Mouse (Mus musculus): ENCODE results near the gene Krtap4-6. TPM values are rescaled to one million over a fixed set of nuclear protein-coding genes. Genes with fewer than 3 reads are reported as not detected.

The Krtap4-6 gene
- polyA plus RNA-seq, 1 experiment from 2014 or later, result not detected

DNA sequence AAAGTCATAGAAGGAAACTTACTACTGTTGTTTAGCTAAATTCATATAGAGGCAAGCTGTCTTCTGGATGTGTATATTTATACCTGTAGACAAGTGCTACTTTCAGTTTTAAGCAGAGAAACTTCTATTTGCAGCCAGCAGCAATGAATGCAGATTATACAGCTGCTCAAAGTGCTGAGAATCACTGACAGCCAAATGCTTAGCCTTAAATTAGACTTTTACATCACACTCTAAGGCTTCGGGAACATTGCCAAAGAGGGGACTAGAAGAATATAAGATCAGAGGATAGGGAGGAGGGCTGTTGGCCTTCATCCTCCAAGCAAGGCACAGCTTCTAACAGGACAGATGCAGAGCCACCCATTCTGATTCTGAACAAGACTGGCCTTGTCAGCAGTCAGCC lies 28.7 kb downstream of the Krtap4-6 start:
- no peak for ATAC-seq (ENCODE audit: low FRiP score, low read depth)
- WGBS, result 59% methylated on average over 1 of the region's 1 CpGs
- Histone ChIP-seq H3K36me3 (no peaks in the 10 kb centered on the region), H3K9me3 (no peaks in the 10 kb centered on the region), H3K4me1 (0 out of 2 replicates have a peak, but pooled peaks cover 4% of the 10 kb centered on the region), H3K27me3 (0 out of 2 replicates have a peak, but pooled peaks cover 2% of the 10 kb centered on the region), H3K4me3 (no peak overlapping the region), H3K9ac (no peak overlapping the region), H3K4me2 (replicated peaks) (no peak overlapping the region), H3K27ac (no peak overlapping the region)

DNA sequence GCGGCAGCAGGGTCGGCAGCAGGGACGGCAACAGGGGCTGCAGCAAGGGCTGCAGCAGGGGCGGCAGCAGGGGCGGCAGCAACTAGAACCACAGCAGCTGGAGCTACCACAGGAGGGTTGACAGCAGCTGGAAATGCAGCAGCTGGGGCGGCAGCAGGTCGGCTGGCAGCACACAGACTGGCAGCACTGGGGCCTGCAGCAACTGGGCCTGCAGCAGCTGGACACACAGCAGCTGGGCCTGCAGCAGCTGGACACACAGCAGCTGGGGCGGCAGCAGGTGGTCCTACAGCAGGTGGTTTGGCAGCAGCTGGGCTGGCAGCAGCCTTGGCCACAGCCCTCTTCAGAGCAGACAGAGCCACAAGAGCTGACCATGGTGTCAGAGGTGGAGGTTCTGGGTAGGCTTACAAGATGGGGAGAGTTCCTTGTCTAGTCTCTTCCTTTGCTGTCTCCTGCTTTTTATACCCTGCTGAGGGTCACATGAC lies 31.1 kb downstream of the Krtap4-6 start, which contains the start of gene Krtap4-2:
Gene Krtap4-2 (minus strand): TSS at position 432 of the 482 bp plus-strand sequence.
- no peaks in the 10 kb centered on the region for H3K36me3 ChIP-seq
- WGBS, result 27% methylated on average over 8 of the region's 8 CpGs
- no peak within 1 kb of the TSS for H3K4me3 ChIP-seq
- no peaks in the 10 kb centered on the region for H3K9me3 ChIP-seq
- H3K4me2 ChIP-seq (replicated peaks), result no peak within 1 kb of the TSS
- H3K27me3 ChIP-seq, result 0 out of 2 replicates have a peak, but pooled peaks cover 2% of the 10 kb centered on the region
- H3K4me1 ChIP-seq, result no peaks in the 10 kb centered on the region
- ATAC-seq (ENCODE audit: low FRiP score, low read depth), result no peak
- no peak within 1 kb of the TSS for H3K9ac ChIP-seq
- H3K27ac ChIP-seq, result no peak within 1 kb of the TSS

- Histone ChIP-seq H3K9ac (no peak overlapping the region), H3K4me3 (no peak overlapping the region), H3K4me1 (no peaks in the 10 kb centered on the region), H3K27ac (no peak overlapping the region), H3K4me2 (replicated peaks) (no peak overlapping the region), H3K9me3 (no peaks in the 10 kb centered on the region), H3K36me3 (no peaks in the 10 kb centered on the region), H3K27me3 (0 out of 2 replicates have a peak, but pooled peaks cover 2% of the 10 kb centered on the region)
- 70% methylated on average over 2 of the region's 2 CpGs for whole genome bisulfite sequencing
- no peak for ATAC-seq (ENCODE audit: low FRiP score, low read depth)
Measured at GRCm38 (mm10) chr11:99633293-99633692, 32.5 kb downstream of the Krtap4-6 start.

- no peak for ATAC-seq (ENCODE audit: low FRiP score, low read depth)
- WGBS, result 69% methylated on average over 3 of the region's 3 CpGs
- H3K36me3 ChIP-seq, result no peaks in the 10 kb centered on the region
Measured at GRCm38 (mm10) chr11:99630890-99631289, 34.9 kb downstream of the Krtap4-6 start.

GRCm38 (mm10) chr11:99628138-99628537 lies 37.6 kb downstream of the Krtap4-6 start, which contains the start of gene Krtap4-1:
Gene Krtap4-1, minus strand, starts transcription at chr11:99628238.
- Histone ChIP-seq H3K27ac (no peak within 1 kb of the TSS), H3K4me3 (no peak within 1 kb of the TSS), H3K27me3 (peaks cover 3% of the 10 kb centered on the region; the same call in 1 of the 2 replicates), H3K9ac (no peak within 1 kb of the TSS), H3K36me3 (no peaks in the 10 kb centered on the region), H3K4me1 (no peaks in the 10 kb centered on the region), H3K9me3 (no peaks in the 10 kb centered on the region), H3K4me2 (replicated peaks) (no peak within 1 kb of the TSS)
- ATAC-seq (ENCODE audit: low FRiP score, low read depth), result no peak
- 81% methylated on average over 4 of the region's 4 CpGs for WGBS

More at GRCm38 (mm10) chr11:99630890-99631289, 34.9 kb downstream of the Krtap4-6 start:
- Histone ChIP-seq H3K4me1 (no peaks in the 10 kb centered on the region), H3K4me2 (replicated peaks) (no peak overlapping the region), H3K27me3 (peaks cover 5% of the 10 kb centered on the region; the same call in 1 of the 2 replicates), H3K27ac (no peak overlapping the region), H3K9me3 (no peaks in the 10 kb centered on the region), H3K9ac (no peak overlapping the region), H3K4me3 (no peak overlapping the region)

DNA sequence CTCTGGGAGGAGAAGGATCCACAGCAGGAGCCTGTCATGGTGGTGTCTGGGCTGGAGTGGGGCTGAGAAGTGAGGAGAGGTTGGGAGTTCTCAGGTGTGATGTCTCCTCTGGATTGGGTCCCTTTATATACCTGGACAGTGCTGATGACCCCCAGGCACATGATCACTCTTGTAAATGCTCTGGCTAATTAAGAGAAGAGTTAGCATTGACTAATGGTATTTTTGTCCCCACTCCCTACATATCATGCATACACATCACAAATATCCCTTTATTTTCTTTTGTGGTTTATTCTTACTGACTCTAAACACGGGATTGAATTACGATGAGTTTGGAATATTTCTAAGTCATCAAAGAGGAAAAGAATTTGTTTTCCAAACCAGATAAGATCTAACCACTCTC lies 45.4 kb downstream of the Krtap4-6 start, which contains the start of gene Gm11562:
Gene Gm11562 (minus strand): TSS at position 101 of the 400 bp plus-strand sequence.
- no peak within 1 kb of the TSS for H3K9ac ChIP-seq
- no peak within 1 kb of the TSS for H3K4me3 ChIP-seq
- no peaks in the 10 kb centered on the region for H3K9me3 ChIP-seq
- H3K36me3 ChIP-seq, result no peaks in the 10 kb centered on the region
- no peak for ATAC-seq (ENCODE audit: low FRiP score, low read depth)
- H3K4me2 ChIP-seq (replicated peaks), result no peak within 1 kb of the TSS
- no peaks in the 10 kb centered on the region for H3K4me1 ChIP-seq
- WGBS, result 78% methylated on average over 2 of the region's 2 CpGs
- H3K27ac ChIP-seq, result no peak within 1 kb of the TSS
- no peaks in the 10 kb centered on the region for H3K27me3 ChIP-seq

Other genes with a start within 250 kb of the Krtap4-6 start
- not detected in 2 replicates for gene Krt12, start 243.7 kb downstream of the Krtap4-6 start, polyA plus RNA-seq (2015; fragmentation: Nextera tagmentation; extraction: Ambion mirVana)
- 0.34 and 0.47 TPM in 2 replicates for gene Krt20, start 227.8 kb downstream of the Krtap4-6 start, polyA plus RNA-seq (2015; fragmentation: Nextera tagmentation; extraction: Ambion mirVana)
- gene Krt23, start 172.8 kb downstream of the Krtap4-6 start, polyA plus RNA-seq (2015; fragmentation: Nextera tagmentation; extraction: Ambion mirVana), result 0.28 and 0.33 TPM in 2 replicates
- not detected in 2 replicates for gene Krt39, start 144.6 kb downstream of the Krtap4-6 start, polyA plus RNA-seq (2015; fragmentation: Nextera tagmentation; extraction: Ambion mirVana)
- gene Krt40, start 122.8 kb downstream of the Krtap4-6 start, polyA plus RNA-seq (2015; fragmentation: Nextera tagmentation; extraction: Ambion mirVana), result not detected in 2 replicates
- not detected in 2 replicates for gene Krtap3-3, start 115.1 kb downstream of the Krtap4-6 start, polyA plus RNA-seq (2015; fragmentation: Nextera tagmentation; extraction: Ambion mirVana)
- gene Krtap3-2, start 109.1 kb downstream of the Krtap4-6 start, polyA plus RNA-seq (2015; fragmentation: Nextera tagmentation; extraction: Ambion mirVana), result not detected in 2 replicates
- gene Gm11939, start 106.5 kb downstream of the Krtap4-6 start, polyA plus RNA-seq (2015; fragmentation: Nextera tagmentation; extraction: Ambion mirVana), result not detected in 2 replicates
- not detected in 2 replicates for gene Krtap3-1, start 99.3 kb downstream of the Krtap4-6 start, polyA plus RNA-seq (2015; fragmentation: Nextera tagmentation; extraction: Ambion mirVana)
- not detected in 2 replicates for gene Krtap1-5, start 84.9 kb downstream of the Krtap4-6 start, polyA plus RNA-seq (2015; fragmentation: Nextera tagmentation; extraction: Ambion mirVana)
- not detected in 2 replicates for gene Krtap1-4, start 82.3 kb downstream of the Krtap4-6 start, polyA plus RNA-seq (2015; fragmentation: Nextera tagmentation; extraction: Ambion mirVana)
- not detected in 2 replicates for gene Krtap1-3, start 74.6 kb downstream of the Krtap4-6 start, polyA plus RNA-seq (2015; fragmentation: Nextera tagmentation; extraction: Ambion mirVana)
- not detected in 2 replicates for gene Krtap9-3, start 67.9 kb downstream of the Krtap4-6 start, polyA plus RNA-seq (2015; fragmentation: Nextera tagmentation; extraction: Ambion mirVana)
- gene Gm11938, start 62.7 kb downstream of the Krtap4-6 start, polyA plus RNA-seq (2015; fragmentation: Nextera tagmentation; extraction: Ambion mirVana), result not detected in 2 replicates
- gene Gm11937, start 55.8 kb downstream of the Krtap4-6 start, polyA plus RNA-seq (2015; fragmentation: Nextera tagmentation; extraction: Ambion mirVana), result not detected in 2 replicates
- gene Krtap2-4, start 51.1 kb downstream of the Krtap4-6 start, polyA plus RNA-seq (2015; fragmentation: Nextera tagmentation; extraction: Ambion mirVana), result not detected in 2 replicates
- gene Gm11562, start 45.5 kb downstream of the Krtap4-6 start, polyA plus RNA-seq (2015; fragmentation: Nextera tagmentation; extraction: Ambion mirVana), result not detected in 2 replicates
- gene Krtap4-1, start 37.7 kb downstream of the Krtap4-6 start, polyA plus RNA-seq (2015; fragmentation: Nextera tagmentation; extraction: Ambion mirVana), result not detected in 2 replicates
- not detected in 2 replicates for gene Krtap4-2, start 30.9 kb downstream of the Krtap4-6 start, polyA plus RNA-seq (2015; fragmentation: Nextera tagmentation; extraction: Ambion mirVana)
- not detected in 2 replicates for gene Krtap4-7, start 21.9 kb downstream of the Krtap4-6 start, polyA plus RNA-seq (2015; fragmentation: Nextera tagmentation; extraction: Ambion mirVana)
- gene Gm11555, start 15.7 kb downstream of the Krtap4-6 start, polyA plus RNA-seq (2015; fragmentation: Nextera tagmentation; extraction: Ambion mirVana), result not detected in 2 replicates
- gene Gm11563, start 7.0 kb downstream of the Krtap4-6 start, polyA plus RNA-seq (2015; fragmentation: Nextera tagmentation; extraction: Ambion mirVana), result not detected in 2 replicates
- not detected in 2 replicates for gene Gm14190, start 24.8 kb upstream of the Krtap4-6 start, polyA plus RNA-seq (2015; fragmentation: Nextera tagmentation; extraction: Ambion mirVana)
- not detected in 2 replicates for gene Gm14180, start 68.3 kb upstream of the Krtap4-6 start, polyA plus RNA-seq (2015; fragmentation: Nextera tagmentation; extraction: Ambion mirVana)
- not detected in 2 replicates for gene Gm11595, start 107.0 kb upstream of the Krtap4-6 start, polyA plus RNA-seq (2015; fragmentation: Nextera tagmentation; extraction: Ambion mirVana)
- gene Krtap4-8, start 114.7 kb upstream of the Krtap4-6 start, polyA plus RNA-seq (2015; fragmentation: Nextera tagmentation; extraction: Ambion mirVana), result not detected in 2 replicates
- gene Krtap4-9, start 119.2 kb upstream of the Krtap4-6 start, polyA plus RNA-seq (2015; fragmentation: Nextera tagmentation; extraction: Ambion mirVana), result not detected in 2 replicates
- not detected in 2 replicates for gene Gm11596, start 127.5 kb upstream of the Krtap4-6 start, polyA plus RNA-seq (2015; fragmentation: Nextera tagmentation; extraction: Ambion mirVana)
- gene Gm11569, start 133.0 kb upstream of the Krtap4-6 start, polyA plus RNA-seq (2015; fragmentation: Nextera tagmentation; extraction: Ambion mirVana), result not detected in 2 replicates
- not detected in 2 replicates for gene Gm11554, start 138.5 kb upstream of the Krtap4-6 start, polyA plus RNA-seq (2015; fragmentation: Nextera tagmentation; extraction: Ambion mirVana)
- gene Krtap4-13, start 143.9 kb upstream of the Krtap4-6 start, polyA plus RNA-seq (2015; fragmentation: Nextera tagmentation; extraction: Ambion mirVana), result not detected in 2 replicates
- gene Gm11564, start 149.7 kb upstream of the Krtap4-6 start, polyA plus RNA-seq (2015; fragmentation: Nextera tagmentation; extraction: Ambion mirVana), result not detected in 2 replicates
- not detected in 2 replicates for gene 2300003K06Rik, start 172.1 kb upstream of the Krtap4-6 start, polyA plus RNA-seq (2015; fragmentation: Nextera tagmentation; extraction: Ambion mirVana)
- not detected in 2 replicates for gene Krtap4-16, start 185.6 kb upstream of the Krtap4-6 start, polyA plus RNA-seq (2015; fragmentation: Nextera tagmentation; extraction: Ambion mirVana)
- gene Gm11568, start 192.0 kb upstream of the Krtap4-6 start, polyA plus RNA-seq (2015; fragmentation: Nextera tagmentation; extraction: Ambion mirVana), result not detected in 2 replicates
- not detected in 2 replicates for gene Gm11559, start 198.5 kb upstream of the Krtap4-6 start, polyA plus RNA-seq (2015; fragmentation: Nextera tagmentation; extraction: Ambion mirVana)
- not detected in 2 replicates for gene Krtap9-1, start 207.4 kb upstream of the Krtap4-6 start, polyA plus RNA-seq (2015; fragmentation: Nextera tagmentation; extraction: Ambion mirVana)
- gene Gm11567, start 213.2 kb upstream of the Krtap4-6 start, polyA plus RNA-seq (2015; fragmentation: Nextera tagmentation; extraction: Ambion mirVana), result not detected in 2 replicates
- gene Krtap31-1, start 242.0 kb upstream of the Krtap4-6 start, polyA plus RNA-seq (2015; fragmentation: Nextera tagmentation; extraction: Ambion mirVana), result not detected in 2 replicates
- not detected in 2 replicates for gene Gm11565, start 248.8 kb upstream of the Krtap4-6 start, polyA plus RNA-seq (2015; fragmentation: Nextera tagmentation; extraction: Ambion mirVana)